Mouse (Mus musculus) heart, adult 2 months (tissue): ENCODE results near the gene Eid2. TPM values are rescaled to one million over a fixed set of nuclear protein-coding genes. Genes with fewer than 3 reads are reported as not detected.
"Not testable (repeated sequence)": the region's sequence is repeated elsewhere in the genome, so short reads cannot be mapped to it uniquely, and the experiment has no call there.

ENCODE experiments used
- DNase-seq, 2 experiments: peaks; one replicate each; pipeline ENCODE4 v3.0.0; 2021
- H3K27ac ChIP-seq: fragments of 200-600 bp; 2 replicates; pipeline ENCODE4 v1.8.1; 2022
- H3K27me3 ChIP-seq: fragments of 200-500 bp; 2 replicates; pipeline ENCODE4 v1.6.1; 2012; ENCODE audit warnings: mild to moderate bottlenecking, low read length, inconsistent platforms, mixed read lengths; ENCODE audit not compliant: control insufficient read depth, insufficient read depth
- H3K36me3 ChIP-seq: fragments of 200-500 bp; 2 replicates; pipeline ENCODE4 v1.6.1; 2012; ENCODE audit warnings: low read length, inconsistent platforms; ENCODE audit not compliant: control insufficient read depth, insufficient read depth
- H3K4me1 ChIP-seq: fragments of 200-500 bp; 2 replicates; pipeline ENCODE4 v1.6.1; 2011; ENCODE audit warnings: low read length; ENCODE audit not compliant: control insufficient read depth, insufficient read depth
- H3K4me3 ChIP-seq: fragments of 200-600 bp; 2 replicates; pipeline ENCODE4 v1.8.1; 2022
- H3K79me2 ChIP-seq: fragments of 200-500 bp; replicated peaks from 2 replicates; pipeline ENCODE4 v1.6.1; 2012; ENCODE audit warnings: mild to moderate bottlenecking, inconsistent platforms, low read length, moderate library complexity, mixed read lengths; ENCODE audit not compliant: control insufficient read depth, insufficient read depth
- H3K9ac ChIP-seq: fragments of 200-500 bp; 2 replicates; pipeline ENCODE4 v1.6.1; 2012; ENCODE audit warnings: low read depth, mild to moderate bottlenecking, control low read depth, inconsistent platforms, low read length, mixed read lengths
- CTCF ChIP-seq: fragments of 200-600 bp; IDR thresholded peaks from 2 replicates; pipeline ENCODE4 v1.8.1; 2022; ENCODE audit warnings: antibody characterized with exemption, mild to moderate bottlenecking, moderate library complexity
- EP300 ChIP-seq: fragments of 200-500 bp; IDR thresholded peaks from 2 replicates; pipeline ENCODE4 v1.6.1; 2011; ENCODE audit warnings: low read depth, low read length, control low read depth; ENCODE audit not compliant: insufficient read depth
- POLR2A ChIP-seq: fragments of 200-500 bp; IDR thresholded peaks from 2 replicates; pipeline ENCODE4 v1.6.1; 2011; ENCODE audit warnings: mild to moderate bottlenecking, low read depth, low read length, control low read depth; ENCODE audit not compliant: insufficient read depth
- WGBS: fragments of 180-500 bp; shearing (Covaris S2); methylation state at CpG from one replicate; pipeline ENCODE4 v1.1.7; 2018; 5-methylcytosine and 5-hydroxymethylcytosine counted together
- intact Hi-C: fragments of 180-260 bp; cut with DNase I; formaldehyde crosslinking; loops from one replicate; pipeline ENCODE4 v1.15.1; 2025
- long read RNA-seq: library from polyadenylated mRNA; stranded (forward); transcript quantifications from one replicate; pipeline ENCODE4 v2.0.0, GENCODE M21; 2021
- polyA plus RNA-seq: library from polyadenylated mRNA; depleted of rRNA; stranded (reverse); fragments of >200 nt; gene quantifications from 2 replicates; pipeline ENCODE4 v1.2.3, GENCODE M21; 2012; rRNA removed
- total RNA-seq, 2 experiments: library from RNA; stranded (reverse); gene quantifications; 2 replicates each; pipeline ENCODE4 v1.2.3; 2021

Eid2 gene
- total RNA-seq, result 10 to 100 TPM; 11.2 to 11.9 TPM
- 4.2 and 4.6 TPM in 2 replicates for polyA plus RNA-seq
- long read RNA-seq, transcript Eid2-201 (1 exons, 1,392 nt), result major isoform, 18 of 18 reads
- long read RNA-seq, partial matches to known transcripts, result 0 of 18 reads
- long read RNA-seq, other reads (novel, unspliced or antisense), result 0 of 18 reads

DNA sequence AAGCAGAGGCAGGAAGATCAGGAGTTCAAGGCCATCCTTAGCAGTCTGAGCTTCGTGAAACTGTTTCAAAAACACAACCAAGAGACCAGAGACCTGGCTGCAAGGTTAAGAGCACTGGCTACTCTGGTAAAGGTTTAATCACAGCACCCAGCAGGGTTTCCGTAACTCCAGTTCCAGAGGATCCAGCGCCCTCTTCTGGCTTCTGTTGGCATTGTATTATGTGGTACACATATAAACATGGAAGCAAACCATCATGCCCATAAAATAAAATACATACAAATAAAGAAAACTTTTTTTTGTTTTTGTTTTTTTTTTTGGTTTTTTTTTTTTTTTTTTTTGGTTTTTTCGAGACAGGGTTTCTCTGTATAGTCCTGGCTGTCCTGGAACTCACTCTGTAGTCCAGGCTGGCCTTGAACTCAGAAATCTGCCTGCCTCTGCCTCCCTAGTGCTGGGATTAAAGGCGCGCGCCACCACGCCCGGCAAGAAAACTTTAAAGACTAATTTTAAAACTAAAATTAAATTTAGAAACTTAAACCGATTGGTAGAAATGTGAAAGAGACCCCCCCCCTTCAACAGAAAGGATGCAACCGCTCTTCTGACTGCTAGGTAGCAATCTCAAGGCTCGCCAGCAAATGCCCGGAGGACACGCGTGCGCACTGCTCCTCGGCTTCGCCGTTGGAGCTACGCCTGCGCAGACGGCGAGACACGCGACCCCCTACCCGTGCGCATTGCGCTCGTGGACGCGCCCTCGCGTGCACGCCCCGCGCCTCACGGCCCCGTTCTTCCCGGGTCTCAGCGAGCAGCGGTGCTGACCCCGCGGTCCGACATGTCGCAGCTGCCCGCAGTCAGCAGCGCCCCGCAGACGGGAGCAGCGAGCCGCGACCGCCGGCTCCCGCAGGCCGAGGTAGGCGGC, at the start of gene Eid2:
Gene Eid2, plus strand, starts transcription at position 753 of the 913 bp plus-strand sequence.
- H3K27me3 ChIP-seq, result no peaks in the 10 kb centered on the region
- intact Hi-C loops, result no loop called here
- H3K79me2 ChIP-seq, result no peaks in the 10 kb centered on the region
- H3K36me3 ChIP-seq, result no peaks in the 10 kb centered on the region; the same call in 1 of the 2 replicates
- 6% methylated on average over 57 of the region's 57 CpGs for WGBS
- peak within 1 kb of the TSS; percentile 74 for H3K4me3 ChIP-seq
- DNase-seq, result peak; percentile 84 to 86
- peak within 1 kb of the TSS; percentile 62 for H3K27ac ChIP-seq
- TF ChIP-seq POLR2A, result peak; percentile 69
- TF ChIP-seq EP300, result no peak
- peak; percentile 34 for TF ChIP-seq CTCF
- peaks cover 3% of the 10 kb centered on the region; the same call in 1 of the 2 replicates for H3K4me1 ChIP-seq
- H3K9ac ChIP-seq, result peak within 1 kb of the TSS; percentile 84

DNA sequence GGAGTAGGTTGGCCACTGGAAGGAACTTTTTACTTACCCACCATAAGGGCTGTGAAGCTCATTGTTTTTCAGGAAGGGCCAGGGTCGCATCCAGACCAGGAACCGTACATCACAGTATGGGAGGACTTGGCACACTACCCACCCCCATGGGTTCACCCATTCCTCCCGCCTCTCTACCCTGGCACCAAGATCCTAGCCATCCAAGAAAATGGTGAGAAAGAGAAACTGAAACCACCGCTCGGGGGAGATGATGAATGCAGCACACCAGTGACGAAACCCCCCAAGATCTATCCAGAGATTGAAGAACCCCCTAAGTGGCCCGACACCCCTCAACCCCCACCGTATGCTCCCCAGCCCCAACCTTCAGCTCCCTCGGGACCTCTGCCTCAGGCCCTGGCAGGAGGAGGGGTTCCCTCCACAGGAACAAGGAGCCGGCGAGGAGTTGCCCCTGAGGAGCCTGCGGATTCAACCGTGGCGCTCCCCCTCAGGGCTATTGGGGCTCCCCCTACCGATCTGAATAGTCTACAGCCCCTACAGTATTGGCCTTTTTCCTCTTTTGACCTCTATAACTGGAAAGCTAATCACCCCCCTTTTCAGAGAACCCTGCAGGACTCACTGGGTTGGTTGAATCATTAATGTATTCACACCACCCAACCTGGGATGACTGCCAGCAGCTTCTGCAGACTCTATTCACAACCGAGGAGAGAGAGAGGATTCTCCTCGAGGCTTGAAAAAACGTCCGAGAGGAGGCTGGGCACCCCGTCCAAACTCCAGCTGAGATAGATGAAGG, 48.5 kb upstream of the Eid2 start:
- intact Hi-C loops, H3K4me3 ChIP-seq, H3K4me1 ChIP-seq, H3K9ac ChIP-seq, H3K27ac ChIP-seq, H3K79me2 ChIP-seq, H3K27me3 ChIP-seq, DNase-seq, H3K36me3 ChIP-seq: not testable (repeated sequence)
- 74% methylated on average over 20 of the region's 20 CpGs for whole genome bisulfite sequencing

DNA sequence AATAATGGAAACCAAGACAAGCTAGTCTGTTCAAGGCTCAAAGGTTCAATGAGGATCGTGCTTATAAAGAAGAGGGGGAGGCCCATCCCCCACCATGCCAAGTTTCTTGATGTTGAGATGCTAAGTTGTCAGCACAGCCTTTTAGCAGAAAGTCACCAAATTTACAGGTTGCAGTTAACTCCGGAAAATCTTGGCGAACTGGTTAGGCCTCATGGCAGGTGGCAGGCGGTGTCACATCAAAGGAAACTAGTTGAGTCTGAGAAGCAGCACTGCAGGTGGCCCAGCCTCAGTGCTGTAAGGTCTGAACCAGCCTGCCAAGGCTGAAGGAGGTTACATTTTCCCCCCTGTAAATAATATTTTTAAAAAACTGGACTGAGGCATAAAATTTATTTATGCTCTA, 40.8 kb upstream of the Eid2 start:
- H3K36me3 ChIP-seq, DNase-seq, H3K79me2 ChIP-seq, H3K9ac ChIP-seq, H3K4me1 ChIP-seq, H3K4me3 ChIP-seq, intact Hi-C loops, H3K27ac ChIP-seq, H3K27me3 ChIP-seq: not testable (repeated sequence)
- 79% methylated on average over 4 of the region's 4 CpGs for WGBS

DNA sequence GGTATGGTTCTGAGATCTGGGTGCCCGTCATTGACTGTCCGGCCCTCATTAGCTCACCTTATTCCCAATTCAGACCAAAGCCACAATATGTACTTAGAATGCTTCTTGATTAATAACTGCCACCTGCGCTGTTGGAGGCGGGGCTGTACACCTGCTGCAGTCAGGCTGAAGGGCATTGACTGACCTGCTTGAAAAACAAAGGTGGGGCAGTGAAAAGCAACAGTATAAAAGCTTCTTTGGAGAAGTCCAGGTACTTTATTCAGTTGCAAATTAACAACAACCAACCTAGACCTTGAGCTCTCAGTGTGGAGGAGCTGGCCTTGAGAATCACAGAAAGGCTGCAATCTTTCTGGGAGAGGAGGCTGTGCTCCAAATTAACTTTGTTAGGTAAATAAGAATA, 40.3 kb upstream of the Eid2 start:
- DNase-seq, H3K27ac ChIP-seq, H3K27me3 ChIP-seq, H3K4me1 ChIP-seq, H3K36me3 ChIP-seq, H3K9ac ChIP-seq, H3K4me3 ChIP-seq, H3K79me2 ChIP-seq, intact Hi-C loops: not testable (repeated sequence)
- 87% methylated on average over 4 of the region's 4 CpGs for WGBS

DNA sequence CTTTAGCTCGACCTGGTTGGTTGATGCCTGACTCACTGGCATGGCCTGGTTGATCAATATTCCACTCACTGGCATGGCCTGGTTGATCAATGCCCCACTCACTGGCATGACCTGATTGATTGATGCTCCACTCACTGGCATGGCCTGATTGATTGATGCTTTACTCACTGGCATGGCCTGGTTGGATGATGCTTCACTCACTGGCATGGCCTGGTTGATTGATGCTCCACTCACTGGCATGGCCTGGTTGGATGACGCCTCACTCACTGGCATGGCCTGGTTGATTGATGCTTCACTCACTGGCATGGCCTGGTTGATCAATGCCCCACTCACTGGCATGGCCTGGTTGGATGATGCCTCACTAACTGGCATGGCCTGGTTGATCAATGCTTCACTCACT, 23.7 kb upstream of the Eid2 start:
- H3K27me3 ChIP-seq, H3K36me3 ChIP-seq, H3K79me2 ChIP-seq, H3K4me3 ChIP-seq, H3K4me1 ChIP-seq, intact Hi-C loops, H3K27ac ChIP-seq, DNase-seq, H3K9ac ChIP-seq: not testable (repeated sequence)
- WGBS, result 57% methylated on average over 2 of the region's 2 CpGs

DNA sequence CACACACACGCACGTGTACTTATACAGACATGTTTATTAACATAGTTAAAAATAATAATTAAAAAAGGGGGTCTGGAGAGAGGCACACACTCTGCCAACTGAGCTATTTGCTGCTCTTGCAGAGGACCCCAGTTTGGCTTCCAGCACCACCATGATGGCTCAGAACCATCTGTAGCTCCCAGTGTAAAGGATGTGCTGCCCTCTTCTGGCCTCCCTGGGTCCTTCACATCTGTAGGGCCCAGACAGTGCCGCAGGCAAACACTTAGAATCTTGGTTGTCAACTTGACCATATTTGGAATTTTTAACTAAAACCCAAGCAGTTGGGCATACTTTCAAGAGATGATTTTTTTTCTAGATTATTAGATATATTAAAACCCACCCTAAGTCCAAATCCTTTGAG, 18.7 kb upstream of the Eid2 start:
- Histone ChIP-seq H3K79me2 (no peaks in the 10 kb centered on the region), H3K27ac (no peak overlapping the region), H3K36me3 (no peaks in the 10 kb centered on the region), H3K27me3 (no peaks in the 10 kb centered on the region), H3K4me3 (no peak overlapping the region), H3K4me1 (no peaks in the 10 kb centered on the region), H3K9ac (no peak overlapping the region)
- intact Hi-C loops, result no loop called here
- TF ChIP-seq POLR2A, result no peak
- no peak for TF ChIP-seq CTCF
- no peak for TF ChIP-seq EP300
- DNase-seq, result no peak
- WGBS, result 89% methylated on average over 3 of the region's 3 CpGs
